Mouse (Mus musculus): ENCODE measurements around the gene Dnase1l2. TPM values are rescaled to one million over a fixed set of nuclear protein-coding genes. Genes with fewer than 3 reads are reported as not detected.

The Dnase1l2 gene
- total and polyA plus RNA-seq, 2 experiments from 2014 or later = 0.71 to 7.0 TPM

DNA sequence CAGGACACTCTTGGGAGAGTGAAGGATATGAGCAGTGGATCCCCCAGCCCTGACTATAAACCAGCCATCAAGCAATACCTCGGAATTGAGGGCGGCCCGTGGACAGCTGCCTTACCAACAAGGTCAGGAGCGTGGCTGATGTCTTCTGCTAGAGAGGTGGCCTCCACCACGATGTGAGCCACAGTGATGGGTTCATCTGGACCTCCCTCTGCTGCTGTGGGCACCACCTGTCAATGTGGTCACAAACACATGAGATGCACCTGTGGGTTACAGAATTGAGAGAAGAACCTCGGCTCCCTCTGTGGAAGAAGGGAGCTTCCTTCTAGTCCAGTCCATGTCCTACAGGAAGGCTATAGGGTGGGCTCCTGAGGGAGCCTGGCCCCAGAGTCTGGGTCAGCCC is 6.6 kb upstream of the Dnase1l2 start:
- DNase-seq (ENCODE audit: low spot score) = no peak
- ATAC-seq = no peak
- 90% methylated on average over 6 of the region's 6 CpGs for WGBS
- no peak for TF ChIP-seq CTCF (IDR thresholded peaks at IDR 0.05; ENCODE audit: low read depth)
- Histone ChIP-seq H3K4me2 (ENCODE audit: low read depth, low read length) (no peak overlapping the region), H3K4me3 (ENCODE audit: low read length) (no peak overlapping the region), H3K9me3 (ENCODE audit: low read length) (no peaks in the 10 kb centered on the region), H3K9ac (replicated peaks; ENCODE audit: low read length) (no peak overlapping the region), H3K36me3 (ENCODE audit: insufficient read depth, low read length) (peaks cover 62% of the 10 kb centered on the region), H3K4me1 (ENCODE audit: insufficient read depth, low read length) (0 out of 2 replicates have a peak, but pooled peaks cover 8% of the 10 kb centered on the region), H3K27me3 (ENCODE audit: insufficient read depth, low read length) (no peaks in the 10 kb centered on the region), H3K27ac (no peak overlapping the region)

DNA sequence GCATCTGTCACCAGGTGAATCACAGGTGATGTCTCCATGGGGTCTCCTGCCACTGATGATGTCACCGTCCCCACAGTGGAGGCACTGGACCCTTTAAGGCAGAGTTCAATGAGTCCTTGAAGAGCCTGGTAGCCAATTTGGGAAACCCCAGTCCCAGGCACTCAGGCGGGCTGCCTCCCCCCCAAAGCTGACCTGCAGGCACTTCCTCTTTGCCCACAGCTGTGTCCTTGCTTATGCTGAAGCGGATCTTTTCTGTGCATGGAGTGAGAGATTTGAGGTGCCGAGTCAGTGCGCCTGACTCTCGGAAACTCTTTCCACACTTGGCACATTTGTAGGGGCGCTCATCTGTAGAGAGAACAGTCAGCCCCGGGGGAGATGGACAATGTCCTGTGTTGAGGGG is 3.7 kb upstream of the Dnase1l2 start:
- ATAC-seq (no peak), DNase-seq (ENCODE audit: low spot score) (no peak)
- no peak for TF ChIP-seq CTCF (IDR thresholded peaks at IDR 0.05; ENCODE audit: low read depth)
- Histone ChIP-seq H3K4me3 (ENCODE audit: low read length) (no peak overlapping the region), H3K4me2 (ENCODE audit: low read depth, low read length) (no peak overlapping the region), H3K9me3 (ENCODE audit: low read length) (no peaks in the 10 kb centered on the region), H3K4me1 (ENCODE audit: insufficient read depth, low read length) (no peaks in the 10 kb centered on the region), H3K27me3 (ENCODE audit: insufficient read depth, low read length) (no peaks in the 10 kb centered on the region), H3K36me3 (ENCODE audit: insufficient read depth, low read length) (peaks cover 84% of the 10 kb centered on the region), H3K9ac (replicated peaks; ENCODE audit: low read length) (no peak overlapping the region), H3K27ac (no peak overlapping the region)
- 92% methylated on average over 8 of the region's 8 CpGs for WGBS

DNA sequence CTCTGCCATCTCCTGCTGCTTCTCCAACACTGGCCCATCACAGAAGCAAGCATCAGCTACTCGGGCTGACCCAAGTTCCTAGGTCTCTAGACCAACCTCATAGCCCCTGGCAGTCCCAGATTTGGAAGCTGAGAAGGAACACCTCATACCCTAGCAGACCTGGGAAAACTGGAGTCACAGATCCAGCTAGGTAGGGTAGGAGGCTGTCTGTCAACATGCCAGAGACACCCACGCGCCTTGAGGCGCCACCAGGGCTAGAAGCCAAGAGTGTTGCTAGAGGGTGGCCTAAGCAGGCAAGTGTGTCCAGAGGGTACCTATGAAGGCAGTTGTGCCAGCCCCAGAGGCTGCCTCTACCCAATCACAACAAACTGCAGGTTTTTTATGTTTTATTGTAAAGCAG is 504 bp upstream of the Dnase1l2 start:
- no peak for ATAC-seq
- no peak for DNase-seq (ENCODE audit: low spot score)
- 90% methylated on average over 4 of the region's 4 CpGs for WGBS

DNA sequence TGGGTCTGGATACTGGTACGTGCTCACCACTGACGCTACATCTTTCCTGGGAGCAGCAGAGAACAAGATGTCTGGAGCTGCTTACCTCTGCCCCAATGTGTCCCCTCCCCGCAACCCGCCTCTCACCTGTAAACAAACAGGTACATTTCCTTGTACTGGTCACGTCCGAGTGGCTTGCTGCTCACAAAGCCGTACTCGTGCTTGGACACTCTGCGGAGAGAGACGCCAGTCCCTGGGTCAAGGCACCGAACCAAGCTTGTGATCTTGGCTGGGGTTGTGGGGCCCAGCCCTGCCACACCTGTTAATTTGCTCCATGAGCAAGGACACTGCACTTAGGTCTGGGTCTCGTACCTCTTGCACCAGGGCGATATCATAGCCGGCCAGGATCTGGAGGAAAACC is 798 bp downstream of the Dnase1l2 start:
- WGBS = 90% methylated on average over 14 of the region's 14 CpGs
- no peaks in the 10 kb centered on the region for H3K9me3 ChIP-seq (ENCODE audit: low read length)
- ATAC-seq (no peak), DNase-seq (ENCODE audit: low spot score) (no peak)
- no peak overlapping the region for H3K4me3 ChIP-seq (ENCODE audit: low read length)
- no peak overlapping the region for H3K27ac ChIP-seq
- no peaks in the 10 kb centered on the region for H3K27me3 ChIP-seq (ENCODE audit: insufficient read depth, low read length)
- peaks cover 61% of the 10 kb centered on the region for H3K36me3 ChIP-seq (ENCODE audit: insufficient read depth, low read length)
- no peak for TF ChIP-seq CTCF (IDR thresholded peaks at IDR 0.05; ENCODE audit: low read depth)
- no peak overlapping the region for H3K9ac ChIP-seq (replicated peaks; ENCODE audit: low read length)
- no peaks in the 10 kb centered on the region for H3K4me1 ChIP-seq (ENCODE audit: insufficient read depth, low read length)
- H3K4me2 ChIP-seq (ENCODE audit: low read depth, low read length) = no peak overlapping the region

More for the DNA sequence above, 504 bp upstream of the Dnase1l2 start:
- Histone ChIP-seq H3K9me3 (ENCODE audit: low read length) (no peaks in the 10 kb centered on the region), H3K9ac (replicated peaks; ENCODE audit: low read length) (no peak overlapping the region), H3K27me3 (ENCODE audit: insufficient read depth, low read length) (no peaks in the 10 kb centered on the region), H3K4me1 (ENCODE audit: insufficient read depth, low read length) (no peaks in the 10 kb centered on the region), H3K4me3 (ENCODE audit: low read length) (no peak overlapping the region), H3K4me2 (ENCODE audit: low read depth, low read length) (no peak overlapping the region), H3K36me3 (ENCODE audit: insufficient read depth, low read length) (peaks cover 74% of the 10 kb centered on the region), H3K27ac (no peak overlapping the region)
- no peak for TF ChIP-seq CTCF (IDR thresholded peaks at IDR 0.05; ENCODE audit: low read depth)

DNA sequence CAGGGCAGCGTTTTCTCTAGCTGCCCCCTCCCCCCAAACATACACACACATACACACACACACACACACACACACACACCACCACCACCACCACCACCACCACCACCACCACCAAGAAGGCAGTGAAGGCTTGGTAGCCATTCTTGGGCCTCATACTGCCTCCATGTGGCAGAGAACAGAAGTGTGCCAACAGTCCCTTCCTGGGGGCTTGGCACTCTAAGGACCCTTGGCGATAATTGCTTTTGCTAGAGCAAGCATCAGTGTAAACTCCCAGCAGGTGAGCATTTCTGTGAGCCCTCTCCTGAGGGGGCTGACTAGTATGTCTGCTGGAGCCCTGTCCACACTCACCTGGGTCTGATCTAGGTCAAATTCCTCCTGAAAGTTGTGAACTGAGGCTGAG is 1.8 kb downstream of the Dnase1l2 start:
- H3K36me3 ChIP-seq (ENCODE audit: insufficient read depth, low read length) = peaks cover 51% of the 10 kb centered on the region; the same call in 1 of the 2 replicates
- WGBS = 54% methylated on average over 2 of the region's 2 CpGs

DNA sequence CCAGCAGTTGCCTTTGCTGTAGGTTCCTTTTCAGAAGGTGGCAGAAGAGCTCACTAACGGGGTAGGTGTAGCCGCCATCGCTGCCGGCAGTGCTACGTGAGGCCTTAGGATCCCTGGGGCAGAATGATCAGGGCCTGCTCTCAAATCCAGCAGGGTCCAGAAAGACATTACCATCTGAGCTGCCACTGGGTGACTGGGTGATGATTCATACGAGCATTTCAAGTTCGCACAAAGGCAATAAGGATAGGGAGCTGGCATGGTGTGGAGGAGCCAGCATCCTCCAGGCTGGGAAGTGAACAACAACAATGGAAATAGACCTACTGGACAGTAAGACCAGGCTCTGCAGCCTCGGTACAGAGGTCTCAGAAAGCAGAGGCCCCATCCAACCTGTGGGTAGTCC is 2.5 kb downstream of the Dnase1l2 start:
- TF ChIP-seq CTCF (IDR thresholded peaks at IDR 0.05; ENCODE audit: low read depth) = no peak
- 87% methylated on average over 8 of the region's 8 CpGs for WGBS
- DNase-seq (ENCODE audit: low spot score) (no peak), ATAC-seq (no peak)
- H3K9me3 ChIP-seq (ENCODE audit: low read length) = no peaks in the 10 kb centered on the region
- no peak overlapping the region for H3K4me2 ChIP-seq (ENCODE audit: low read depth, low read length)
- no peak overlapping the region for H3K27ac ChIP-seq
- H3K27me3 ChIP-seq (ENCODE audit: insufficient read depth, low read length) = no peaks in the 10 kb centered on the region
- no peaks in the 10 kb centered on the region for H3K4me1 ChIP-seq (ENCODE audit: insufficient read depth, low read length)
- no peak overlapping the region for H3K4me3 ChIP-seq (ENCODE audit: low read length)
- H3K9ac ChIP-seq (replicated peaks; ENCODE audit: low read length) = no peak overlapping the region
- peaks cover 44% of the 10 kb centered on the region; the same call in 1 of the 2 replicates for H3K36me3 ChIP-seq (ENCODE audit: insufficient read depth, low read length)

More for the DNA sequence above, 1.8 kb downstream of the Dnase1l2 start:
- peak; percentile 60 for TF ChIP-seq CTCF (IDR thresholded peaks at IDR 0.05; ENCODE audit: low read depth)
- Histone ChIP-seq H3K9ac (replicated peaks; ENCODE audit: low read length) (no peak overlapping the region), H3K9me3 (ENCODE audit: low read length) (no peaks in the 10 kb centered on the region), H3K27ac (no peak overlapping the region), H3K27me3 (ENCODE audit: insufficient read depth, low read length) (no peaks in the 10 kb centered on the region), H3K4me3 (ENCODE audit: low read length) (no peak overlapping the region), H3K4me1 (ENCODE audit: insufficient read depth, low read length) (no peaks in the 10 kb centered on the region), H3K4me2 (ENCODE audit: low read depth, low read length) (no peak overlapping the region)
- no peak for ATAC-seq
- peak; percentile 40 for DNase-seq (ENCODE audit: low spot score)

DNA sequence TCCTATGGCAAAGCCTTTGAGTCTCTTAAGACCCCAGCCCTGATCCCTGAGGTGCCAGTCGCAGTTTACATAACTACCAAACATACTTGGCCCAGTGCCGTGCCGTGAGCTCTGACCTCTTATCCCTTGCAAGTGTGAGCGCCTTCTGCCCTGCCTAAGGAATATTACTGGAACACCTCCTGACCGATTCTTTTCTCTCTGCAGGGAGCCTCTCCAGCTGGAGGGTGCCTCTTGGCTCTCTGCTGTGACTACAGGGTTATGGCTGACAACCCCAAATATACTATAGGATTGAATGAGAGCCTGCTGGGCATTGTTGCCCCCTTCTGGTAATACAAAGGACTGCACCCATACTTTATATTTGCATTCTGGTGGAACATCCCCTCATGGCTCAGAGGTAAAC is 5.9 kb downstream of the Dnase1l2 start:
- no peaks in the 10 kb centered on the region for H3K9me3 ChIP-seq (ENCODE audit: low read length)
- H3K4me3 ChIP-seq (ENCODE audit: low read length) = no peak overlapping the region
- no peaks in the 10 kb centered on the region for H3K4me1 ChIP-seq (ENCODE audit: insufficient read depth, low read length)
- DNase-seq (ENCODE audit: low spot score) (peak; percentile 59), ATAC-seq (peak; percentile 41; the same call in 1 of the 2 replicates)
- H3K4me2 ChIP-seq (ENCODE audit: low read depth, low read length) = no peak overlapping the region
- H3K9ac ChIP-seq (replicated peaks; ENCODE audit: low read length) = no peak overlapping the region
- 64% methylated on average over 5 of the region's 5 CpGs for WGBS
- no peak overlapping the region for H3K27ac ChIP-seq
- TF ChIP-seq CTCF (IDR thresholded peaks at IDR 0.05; ENCODE audit: low read depth) = peak; percentile 79
- no peaks in the 10 kb centered on the region for H3K27me3 ChIP-seq (ENCODE audit: insufficient read depth, low read length)
- peaks cover 14% of the 10 kb centered on the region; the same call in 1 of the 2 replicates for H3K36me3 ChIP-seq (ENCODE audit: insufficient read depth, low read length)

Data from hindbrain, postnatal 0 days (tissue).